Mouse (Mus musculus): ENCODE measurements at regions not wholly inside any gene's neighbourhood (a gene's known extent, or its start where the extent isn't known, plus 50 kb on each side); places are given as distances from the start of the nearest gene placed in this dataset.

GRCm38 (mm10) chr14:116698437-116698836, 226.7 kb upstream of the Gpc6 start:
- no peak for TF ChIP-seq POLR2A (IDR thresholded peaks at IDR 0.05; ENCODE audit: insufficient read depth, low read depth, low read length)
- TF ChIP-seq CTCF (IDR thresholded peaks at IDR 0.05) = no peak

Data from heart, adult 2 months (tissue).